Mouse (Mus musculus) left cerebral cortex, postnatal 25 days (tissue): ENCODE data around the gene Gm20715. TPM values are rescaled to one million over a fixed set of nuclear protein-coding genes. Genes with fewer than 3 reads are reported as not detected.
"Not testable (repeated sequence)": the region's sequence is repeated elsewhere in the genome, so short reads cannot be mapped to it uniquely, and the experiment has no call there.

ENCODE experiments used
- DNase-seq, 2 experiments: peaks; one replicate each; pipeline ENCODE4 v3.0.0; 2022; ENCODE audit warnings: low spot score in 2 of 2, mixed read lengths in 1 of 2
- intact Hi-C: fragments of 180-260 bp; cut with DNase I; formaldehyde crosslinking; loops from one replicate; pipeline ENCODE4 v1.15.1; 2025
- total RNA-seq, 2 experiments: library from RNA; stranded (reverse); gene quantifications; 2 replicates each; pipeline ENCODE4 v1.2.3; 2021

Gene Gm20715
- total RNA-seq, 2 experiments from 2014 or later, result 0.09 to 0.16 TPM

DNA sequence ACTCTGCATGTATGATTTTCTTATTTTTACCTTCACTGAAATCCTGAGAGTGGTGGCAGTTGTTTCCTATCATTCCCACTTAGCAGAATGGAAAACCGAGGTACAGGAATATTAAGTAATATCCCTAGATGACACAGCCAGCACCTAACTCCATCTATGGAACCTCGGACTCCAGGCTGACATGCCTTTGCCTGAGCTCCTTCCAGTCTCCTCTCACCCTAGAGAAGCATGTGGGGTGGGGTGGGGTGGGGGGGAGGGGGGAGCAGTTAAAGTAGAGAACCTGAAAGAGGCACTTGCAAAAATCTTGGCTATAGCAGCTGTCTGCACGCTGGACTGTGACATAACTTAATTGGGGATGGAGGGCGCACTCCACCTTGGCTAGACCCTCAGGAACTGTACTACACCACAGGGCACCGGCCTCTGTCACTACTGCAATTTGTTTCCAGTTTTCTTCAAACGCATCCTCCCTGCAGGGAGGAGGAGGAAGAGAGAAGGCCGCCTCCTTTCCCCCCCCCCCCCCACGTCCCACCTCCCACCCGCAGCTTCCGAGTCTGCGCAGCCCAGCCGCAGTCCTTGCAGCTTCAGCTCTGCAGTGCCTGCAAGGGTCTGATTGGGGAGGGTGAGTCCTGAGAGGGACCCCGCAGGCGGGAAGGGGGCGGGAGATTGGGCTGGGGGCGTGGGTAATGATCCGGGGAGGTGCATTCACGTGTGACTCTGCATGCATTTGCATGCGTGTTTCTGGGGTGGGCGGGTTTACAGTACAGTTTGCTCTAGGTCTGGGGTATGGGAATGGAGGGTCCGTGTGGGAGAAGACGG, 4.8 kb downstream of the Gm20715 start:
- intact Hi-C loops, result no loop called here
- peak; percentile 24 to 37 for DNase-seq

DNA sequence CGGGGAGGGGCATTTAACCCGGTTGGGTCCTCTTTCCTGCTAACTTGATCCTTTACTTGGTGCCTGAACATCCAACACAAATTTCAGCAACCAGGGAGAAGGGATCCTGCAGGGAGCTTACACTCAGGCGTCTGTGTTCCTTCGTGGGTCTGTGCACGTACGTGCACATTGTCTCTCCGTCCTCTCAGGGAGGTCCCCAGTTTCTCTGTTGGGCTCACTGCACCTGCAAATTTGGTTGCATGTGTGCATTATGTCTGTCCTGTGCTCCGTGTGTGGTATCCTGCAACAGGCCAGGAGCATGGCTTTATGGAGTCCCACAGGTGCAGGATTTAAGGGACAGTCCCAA, 5.3 kb downstream of the Gm20715 start:
- intact Hi-C loops, result no loop called here
- DNase-seq, result no peak

DNA sequence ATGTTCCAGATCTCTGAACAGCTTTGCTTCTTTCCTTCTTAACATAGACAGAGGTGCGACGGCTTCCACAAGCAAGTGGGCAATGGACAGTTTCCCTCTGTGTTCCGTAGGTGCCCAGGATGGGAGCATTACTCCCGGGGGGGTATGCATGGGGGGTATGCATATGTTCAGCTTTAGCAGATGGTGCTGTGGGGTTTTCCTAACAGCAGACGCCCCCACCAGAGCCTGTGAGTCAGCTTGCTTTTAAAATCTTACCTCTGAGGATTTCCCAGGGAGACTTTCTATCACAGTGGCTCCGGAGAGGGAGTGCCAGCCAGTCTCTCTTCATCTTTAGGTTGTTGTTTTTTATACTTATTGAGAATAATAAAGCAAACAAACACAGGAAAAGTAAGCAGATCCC, 9.8 kb downstream of the Gm20715 start:
- intact Hi-C loops, result loop anchor here (1.0 to 2.0 kb wide), 2 partner anchors 42 to 357 kb away; no protein-coding TSS in a partner anchor
- peak; percentile 35 to 83 for DNase-seq

DNA sequence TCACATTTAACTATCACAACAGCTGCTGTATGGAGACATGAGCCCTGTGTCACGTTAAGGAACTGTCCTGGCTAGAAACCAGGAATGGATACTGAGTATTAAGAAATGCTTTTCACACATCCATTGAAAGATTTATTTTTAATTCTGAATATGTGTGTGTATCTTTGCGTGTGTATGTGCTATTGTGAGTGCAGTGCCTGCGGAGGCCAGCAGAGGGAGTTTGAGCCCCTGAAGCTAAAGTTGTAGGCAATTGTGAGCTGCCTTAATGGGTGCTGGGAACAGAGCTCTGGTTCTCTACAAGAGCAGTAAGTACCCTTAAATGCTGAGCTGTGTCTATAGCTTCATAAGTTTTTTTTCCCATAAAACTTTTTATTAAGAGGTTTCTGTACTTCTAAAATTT, 19.3 kb downstream of the Gm20715 start:
- DNase-seq, result no peak
- intact Hi-C loops, result no loop called here

DNA sequence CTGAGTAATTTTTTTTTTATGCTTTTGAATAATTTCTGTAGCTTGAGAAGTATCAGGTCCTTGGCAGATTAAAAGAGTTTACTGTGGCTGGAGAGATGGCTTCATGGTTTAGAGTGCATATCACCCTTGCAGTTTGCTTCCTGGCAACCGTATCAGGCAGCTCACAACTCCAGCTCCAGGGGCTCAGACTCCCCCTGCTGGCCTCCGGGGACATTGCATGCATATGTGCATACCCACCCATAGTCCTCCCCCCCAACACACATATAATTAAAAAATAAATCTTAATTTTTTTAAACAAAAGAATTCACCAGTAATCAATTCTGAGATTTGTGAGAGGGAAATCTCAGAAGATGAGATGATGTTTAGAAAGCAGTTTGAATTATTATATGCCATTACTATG, 20.3 kb downstream of the Gm20715 start:
- intact Hi-C loops, result loop anchor here (1.0 to 5.0 kb wide), 3 partner anchors 71 to 852 kb away; no protein-coding TSS in a partner anchor
- DNase-seq, result no peak

DNA sequence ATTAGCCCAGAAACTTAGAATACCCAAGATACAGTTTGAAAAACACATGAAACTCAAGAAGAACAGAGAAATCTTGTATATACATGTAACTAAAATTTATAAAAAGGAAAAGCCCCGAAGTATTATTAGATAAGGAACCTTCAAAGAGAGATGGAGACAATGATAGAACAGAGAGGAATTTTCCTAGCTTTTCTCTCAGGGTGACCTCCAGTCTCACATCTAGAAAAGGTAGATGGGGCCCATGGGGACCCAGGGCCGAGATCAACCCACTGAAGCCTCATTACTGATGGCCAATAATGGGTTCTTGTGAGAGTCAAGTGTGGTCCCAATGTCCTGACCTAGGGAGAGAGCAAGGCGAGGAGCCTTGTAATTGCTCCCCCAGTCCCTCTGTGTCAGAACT, 28.3 kb downstream of the Gm20715 start, which contains the start of gene Olfr1344:
TSS of gene Olfr1344 (plus strand) at position 301 of the 400 bp plus-strand sequence.
- DNase-seq, result no peak
- intact Hi-C loops, result loop anchor here (5.0 kb wide), 1 partner anchor 149 kb away; no protein-coding TSS in a partner anchor

DNA sequence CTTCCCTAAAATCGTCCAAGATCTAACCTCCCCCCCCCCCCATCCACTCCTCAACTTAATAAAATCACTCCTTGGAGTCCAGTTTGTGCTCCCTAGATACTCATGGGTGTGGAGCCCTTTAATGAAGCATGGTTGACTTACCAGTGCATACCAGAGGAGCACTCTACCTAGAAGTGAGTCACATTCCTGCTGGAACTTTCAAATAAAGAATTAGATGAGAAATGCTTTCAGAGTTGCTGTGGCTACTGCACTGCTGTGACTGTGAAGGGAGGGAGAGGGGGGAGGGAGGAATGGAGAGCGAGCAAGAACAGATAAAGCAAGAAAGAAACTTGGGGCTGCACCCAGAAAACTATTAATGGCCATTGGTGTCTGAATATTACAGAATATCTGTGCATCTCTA, 31.1 kb downstream of the Gm20715 start:
- intact Hi-C loops, result no loop called here
- DNase-seq, result no peak

DNA sequence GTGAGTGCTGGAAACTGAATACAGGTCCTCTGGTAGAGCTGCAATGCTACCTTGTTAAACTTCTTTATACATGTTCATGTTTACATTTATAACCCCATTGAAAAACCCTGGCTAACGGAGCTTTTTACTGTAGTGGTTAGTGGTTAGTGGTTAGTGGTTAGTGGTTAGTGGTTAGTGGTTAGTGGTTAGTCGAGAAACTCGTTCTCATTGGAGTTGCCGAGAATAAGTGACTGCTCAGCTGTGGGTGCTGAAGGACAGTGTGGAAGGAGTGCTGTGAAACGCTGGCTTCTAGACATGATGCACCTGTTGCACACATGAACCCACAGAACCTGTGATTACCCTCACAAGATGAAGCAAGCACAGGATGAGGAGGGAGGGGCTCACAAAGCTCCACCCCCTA, 37.7 kb downstream of the Gm20715 start:
- no peak for DNase-seq
- intact Hi-C loops, result no loop called here

DNA sequence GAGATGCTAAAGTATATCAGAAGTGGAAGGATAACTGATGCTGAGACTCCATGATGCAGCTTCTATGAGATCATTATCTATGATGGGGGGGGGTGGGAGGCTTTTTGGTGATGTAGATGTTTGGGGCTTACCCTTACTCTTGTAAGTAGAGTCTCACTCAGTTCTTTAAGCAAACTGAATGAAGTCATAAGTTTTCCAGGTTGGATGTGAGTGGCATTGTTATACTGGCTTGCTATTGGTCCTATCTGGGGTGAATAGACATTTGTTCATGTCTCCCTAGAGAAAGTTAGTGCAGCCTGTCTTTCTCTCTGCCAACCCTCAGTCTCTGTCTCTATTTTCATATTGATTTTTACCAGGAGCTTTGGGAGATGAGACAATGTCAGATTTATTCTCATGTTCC, 45.8 kb downstream of the Gm20715 start, which contains the start of gene Olfr1336:
TSS of gene Olfr1336 (plus strand) at position 301 of the 400 bp plus-strand sequence.
- DNase-seq, result no peak
- intact Hi-C loops, result loop anchor here (10.0 kb wide), 1 partner anchor 199 kb away; no protein-coding TSS in a partner anchor

DNA sequence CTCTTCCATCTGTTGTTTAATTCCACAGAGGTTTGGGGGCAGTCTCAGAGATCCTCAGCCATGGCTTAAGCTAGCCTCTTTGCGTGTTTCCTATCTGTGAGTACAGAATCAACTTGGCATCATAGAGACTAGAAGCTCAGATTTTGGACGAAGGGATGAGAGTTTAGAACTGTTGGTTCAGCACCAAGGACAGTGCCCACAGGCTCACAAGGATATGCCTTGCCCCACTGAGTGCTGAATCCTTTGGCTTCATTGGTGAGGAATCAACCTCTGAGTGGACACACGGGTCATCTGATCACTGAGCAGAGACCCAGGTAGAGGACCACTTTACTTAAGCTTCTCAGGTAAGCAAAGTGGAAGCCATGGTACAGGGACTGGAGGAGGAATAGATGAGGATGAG, 46.3 kb downstream of the Gm20715 start:
- intact Hi-C loops, result loop anchor here (10.0 kb wide), 1 partner anchor 198 kb away; no protein-coding TSS in a partner anchor

DNA sequence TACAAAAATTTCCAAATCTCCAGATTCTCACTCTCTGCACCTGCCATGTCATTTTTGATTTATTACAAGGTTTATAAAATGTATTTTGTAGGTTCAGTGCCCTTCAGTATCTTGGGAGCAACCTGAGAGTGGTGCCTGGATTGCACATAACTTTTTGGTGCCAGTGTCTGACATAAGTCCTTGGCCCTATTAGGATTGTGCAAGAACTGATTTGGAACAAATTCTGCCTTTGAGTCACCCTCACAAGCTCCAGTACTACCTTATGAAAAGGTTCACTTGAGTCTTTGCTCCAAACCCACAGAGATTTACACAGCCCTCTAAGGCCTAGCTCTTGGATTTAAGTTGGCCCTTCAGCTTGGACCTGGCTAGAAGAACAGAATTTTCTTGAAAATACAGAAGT, 56.9 kb downstream of the Gm20715 start, which contains the start of gene Olfr1346:
TSS of gene Olfr1346 (plus strand) at position 151 of the 400 bp plus-strand sequence.
- no peak for DNase-seq
- intact Hi-C loops, result no loop called here

More for the DNA sequence above, 46.3 kb downstream of the Gm20715 start:
- DNase-seq, result no peak

DNA sequence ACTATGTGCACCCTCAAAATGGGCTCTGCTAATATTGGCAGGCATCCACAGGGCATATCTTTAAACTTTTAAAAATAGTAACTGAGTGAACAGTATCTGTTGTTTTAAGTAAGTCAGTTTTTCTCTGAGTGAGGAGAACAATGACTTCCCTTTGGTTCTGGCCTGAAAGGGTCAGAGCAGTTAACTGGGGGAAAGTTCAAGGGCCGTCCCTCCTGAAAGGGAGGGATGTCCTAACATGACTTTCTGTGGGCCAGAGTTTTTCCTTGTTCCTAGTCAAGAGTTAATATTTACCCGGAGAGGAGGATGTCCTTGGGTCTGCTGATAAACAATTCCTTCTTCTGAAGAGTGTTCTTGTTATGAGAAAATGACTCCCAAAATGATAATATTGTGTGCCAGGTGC, 67.6 kb downstream of the Gm20715 start:
- intact Hi-C loops, result loop anchor here (10.0 kb wide), 1 partner anchor 57 kb away; no protein-coding TSS in a partner anchor

DNA sequence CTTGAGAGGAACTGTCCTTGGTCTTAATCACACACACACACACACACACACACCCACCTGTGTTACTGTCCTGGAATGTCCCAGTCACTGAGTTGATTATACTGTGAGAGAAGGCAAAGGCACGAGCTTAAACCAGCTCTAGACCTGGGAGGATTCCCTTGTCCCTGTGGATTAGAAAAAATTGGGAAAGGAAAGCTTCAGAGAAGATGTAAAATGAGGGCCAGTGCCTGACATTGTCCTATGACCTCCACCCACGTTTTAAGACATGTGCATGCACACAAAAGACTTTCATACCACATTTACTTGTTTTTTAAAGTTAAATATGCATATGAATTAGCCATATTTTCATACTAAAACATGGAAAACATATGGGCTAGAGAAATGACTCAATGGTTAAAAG, 76.8 kb downstream of the Gm20715 start, which contains the start of gene Olfr5:
TSS of gene Olfr5 (minus strand) at position 101 of the 400 bp plus-strand sequence.
- intact Hi-C loops, result no loop called here
- no peak for DNase-seq

More for the DNA sequence above, 67.6 kb downstream of the Gm20715 start:
- DNase-seq, result not testable (repeated sequence)

Other genes with a start within 250 kb of the Gm20715 start
- gene Zfp444, start 238.1 kb upstream of the Gm20715 start, total RNA-seq, result 10 to 100 TPM; 56.7 to 69.6 TPM
- gene Galp, start 213.2 kb upstream of the Gm20715 start, total RNA-seq, result not detected
- not detected for gene Zscan5b, start 188.0 kb upstream of the Gm20715 start, total RNA-seq
- gene Epp13, start 157.6 kb upstream of the Gm20715 start, total RNA-seq, result not detected
- gene Zfp667, start 123.7 kb upstream of the Gm20715 start, total RNA-seq, result 10 to 100 TPM; 11.4 to 11.7 TPM
- 10 to 100 TPM; 10.8 to 12.4 TPM for gene Zfp583, start 79.0 kb upstream of the Gm20715 start, total RNA-seq
- 1 to 10 TPM; 5.2 to 7.3 TPM for gene Gm3854, start 66.5 kb upstream of the Gm20715 start, total RNA-seq
- gene Zfp78, start 47.0 kb upstream of the Gm20715 start, total RNA-seq, result 1 to 10 TPM; 3.9 to 4.6 TPM
- gene Zfp28, start 27.0 kb upstream of the Gm20715 start, total RNA-seq, result 1 to 10 TPM; 6.3 to 6.4 TPM
- gene Smim17, start 11.6 kb upstream of the Gm20715 start, total RNA-seq, result 10 to 100 TPM; 15.8 to 17.0 TPM
- 1 to 10 TPM in 1 of 2 experiments, under 1 TPM in 1; 0.46 to 1.7 TPM for gene Olfr1344, start 28.4 kb downstream of the Gm20715 start, total RNA-seq
- gene Olfr1336, start 45.9 kb downstream of the Gm20715 start, total RNA-seq, result not detected
- not detected for gene Olfr1346, start 56.8 kb downstream of the Gm20715 start, total RNA-seq
- gene Olfr5, start 76.7 kb downstream of the Gm20715 start, total RNA-seq, result not detected
- gene Olfr1347, start 89.5 kb downstream of the Gm20715 start, total RNA-seq, result not detected
- gene Olfr1348, start 98.5 kb downstream of the Gm20715 start, total RNA-seq, result not detected
- not detected for gene Olfr1349, start 112.7 kb downstream of the Gm20715 start, total RNA-seq
- gene Olfr1350, start 154.6 kb downstream of the Gm20715 start, total RNA-seq, result not detected